8 mouse cellular contexts compared by ENCODE assay signal in genomic region chr15:90237657-90238056, GRCm38 (mm10). TPM values are rescaled to one million over a fixed set of nuclear protein-coding genes. Genes with fewer than 3 reads are reported as not detected.
DNase-seq lines count a peak whose midpoint lies in the region; ATAC-seq lines count a peak whose summit lies in the region.
"Had no signal": no experiment of that assay in that cellular context is flagged by ENCODE, and none has a peak within 500 bp of the region (broad histone marks: within the 10 kb centered on the region; RNA-seq: fewer than 3 reads in every experiment).

No protein-coding gene starts in this region.

- H3K9ac ChIP-seq in kidney, embryonic 15.5 days, result no peak overlapping the region
- H3K9ac ChIP-seq: embryonic facial prominence, embryonic 15.5 days had no signal

- no peaks in the 10 kb centered on the region for H3K27me3 ChIP-seq in kidney, embryonic 15.5 days
- H3K27me3 ChIP-seq: embryonic facial prominence, embryonic 15.5 days had no signal

- no peak for ATAC-seq in kidney, embryonic 15.5 days (replicated peaks; ENCODE audit: low FRiP score)

- no peaks in the 10 kb centered on the region for H3K4me1 ChIP-seq in kidney, embryonic 15.5 days
- H3K4me1 ChIP-seq: embryonic facial prominence, embryonic 15.5 days had no signal

- no peaks in the 10 kb centered on the region for H3K9me3 ChIP-seq in kidney, embryonic 15.5 days (replicated peaks)
- H3K9me3 ChIP-seq: embryonic facial prominence, embryonic 15.5 days had no signal

- 52% methylated on average over 2 of the region's 2 CpGs for WGBS in kidney, embryonic 15.5 days

- H3K27ac ChIP-seq in kidney, embryonic 15.5 days, result no peak overlapping the region
- H3K27ac ChIP-seq: embryonic facial prominence, embryonic 15.5 days had no signal

- DNase-seq in kidney, postnatal 10 days, result peak; percentile 23
- peak; percentile 71 for DNase-seq in 3T3-L1 (ENCODE audit: low read depth, low spot score)
- DNase-seq in 416B (ENCODE audit: low read depth), result peak; percentile 46
- peak; percentile 71 for DNase-seq in embryo, embryonic 10.5 days (ENCODE audit: low spot score)
- DNase-seq in thymus, postnatal 4 days, result no peak
- no peak for DNase-seq in frontal cortex, postnatal 10 days (ENCODE audit: low spot score in 2 of 2)

- no peak overlapping the region for H3K4me3 ChIP-seq in kidney, embryonic 15.5 days (replicated peaks)
- H3K4me3 ChIP-seq: embryonic facial prominence, embryonic 15.5 days had no signal

- H3K4me2 ChIP-seq in kidney, embryonic 15.5 days, result no peak overlapping the region
- H3K4me2 ChIP-seq: embryonic facial prominence, embryonic 15.5 days had no signal

- peaks cover 22% of the 10 kb centered on the region for H3K36me3 ChIP-seq in kidney, embryonic 15.5 days

RNA-seq across cellular contexts. Expression of gene Alg10b, which starts 13.5 kb away (rescaled TPM):
- 35.4 and 37.6 TPM in 2 replicates for polyA plus RNA-seq in kidney, embryonic 15.5 days (2015; fragmentation: Nextera tagmentation; extraction: Ambion mirVana)

Comparison
In these comparisons a context has a peak if more than half of its experiments do, and no peak if none do; other contexts are left out.
1. DNase-seq: peak in kidney, postnatal 10 days (single experiment), 3T3-L1 (single experiment), 416B (single experiment) and embryo, embryonic 10.5 days (single experiment); none in thymus, postnatal 4 days (single experiment) and frontal cortex, postnatal 10 days (0 of 2).